Mouse (Mus musculus): ENCODE data around the gene Snn. TPM values are rescaled to one million over a fixed set of nuclear protein-coding genes. Genes with fewer than 3 reads are reported as not detected.

Snn gene
- polyA plus RNA-seq, 1 experiment from 2014 or later = 170 TPM

GRCm38 (mm10) chr16:11021403-11022112, 39.2 kb upstream of the Snn start:
- DNase-seq (ENCODE audit: low spot score) (peak; percentile 59), ATAC-seq (peak; percentile 90)
- Histone ChIP-seq H3K36me3 (ENCODE audit: control insufficient read depth, insufficient read depth, low read length) (no peaks in the 10 kb centered on the region), H3K27ac (ENCODE audit: low read depth, low read length) (no peak overlapping the region), H3K9me3 (replicated peaks; ENCODE audit: control insufficient read depth, low read length) (no peaks in the 10 kb centered on the region), H3K27me3 (replicated peaks; ENCODE audit: control insufficient read depth, insufficient read depth, low read length) (no peaks in the 10 kb centered on the region), H3K4me3 (ENCODE audit: low read depth, low read length) (no peak overlapping the region), H3K9ac (ENCODE audit: low read length) (no peak overlapping the region), H3K4me2 (ENCODE audit: low read length) (no peak overlapping the region), H3K4me1 (ENCODE audit: control insufficient read depth, insufficient read depth, low read length) (no peaks in the 10 kb centered on the region)
- 33% methylated on average over 3 of the region's 3 CpGs for WGBS

DNA sequence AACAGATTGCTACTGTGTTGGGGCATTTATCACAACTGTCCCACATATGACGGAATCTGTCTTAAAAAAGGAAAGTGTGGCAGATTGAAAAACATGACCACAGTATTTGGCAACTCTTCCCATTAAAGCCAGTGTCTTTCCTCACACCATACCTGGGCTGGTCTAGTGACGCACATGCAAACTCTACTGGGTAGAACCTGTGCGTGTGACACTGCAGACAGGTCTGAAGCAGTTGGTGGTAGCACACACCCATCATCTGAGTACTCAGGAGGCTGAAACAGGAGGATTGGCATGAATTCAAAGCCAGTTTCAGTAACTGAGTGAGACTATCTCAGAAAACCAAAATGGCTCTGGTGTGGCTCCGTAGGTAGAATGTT, 38.6 kb upstream of the Snn start:
- ATAC-seq = peak; percentile 20; the same call in 1 of the 2 replicates
- Histone ChIP-seq H3K27ac (ENCODE audit: low read depth, low read length) (no peak overlapping the region), H3K4me1 (ENCODE audit: control insufficient read depth, insufficient read depth, low read length) (no peaks in the 10 kb centered on the region)

DNA sequence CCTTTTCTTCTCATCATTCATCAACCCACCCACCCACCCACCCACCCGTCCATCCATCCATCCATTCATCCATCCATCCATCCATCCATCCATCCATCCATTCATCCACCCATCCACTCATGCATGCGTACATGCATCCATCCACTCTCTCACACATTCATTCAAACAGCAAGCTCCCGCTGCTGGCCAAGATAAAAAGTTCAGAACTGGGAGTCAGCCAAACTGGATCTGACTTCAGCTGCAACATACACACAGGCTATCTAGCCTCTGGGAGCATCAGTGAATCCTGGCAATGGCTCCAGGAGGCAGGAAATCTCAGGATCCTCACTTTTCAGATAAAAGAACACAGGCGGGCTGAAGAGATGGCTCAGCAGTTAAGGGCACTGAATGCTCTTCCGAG, 37.1 kb upstream of the Snn start:
- no peaks in the 10 kb centered on the region for H3K27me3 ChIP-seq (replicated peaks; ENCODE audit: control insufficient read depth, insufficient read depth, low read length)
- ATAC-seq (no peak), DNase-seq (ENCODE audit: low spot score) (no peak)
- no peaks in the 10 kb centered on the region for H3K36me3 ChIP-seq (ENCODE audit: control insufficient read depth, insufficient read depth, low read length)
- no peaks in the 10 kb centered on the region for H3K4me1 ChIP-seq (ENCODE audit: control insufficient read depth, insufficient read depth, low read length)
- no peak overlapping the region for H3K9ac ChIP-seq (ENCODE audit: low read length)
- no peaks in the 10 kb centered on the region for H3K9me3 ChIP-seq (replicated peaks; ENCODE audit: control insufficient read depth, low read length)
- 83% methylated on average over 5 of the region's 5 CpGs for WGBS
- H3K4me2 ChIP-seq (ENCODE audit: low read length) = no peak overlapping the region
- H3K27ac ChIP-seq (ENCODE audit: low read depth, low read length) = no peak overlapping the region
- no peak overlapping the region for H3K4me3 ChIP-seq (ENCODE audit: low read depth, low read length)

More for the DNA sequence above, 38.6 kb upstream of the Snn start:
- H3K27me3 ChIP-seq (replicated peaks; ENCODE audit: control insufficient read depth, insufficient read depth, low read length) = no peaks in the 10 kb centered on the region
- WGBS = 91% methylated on average over 4 of the region's 4 CpGs
- H3K9me3 ChIP-seq (replicated peaks; ENCODE audit: control insufficient read depth, low read length) = no peaks in the 10 kb centered on the region
- no peak for DNase-seq (ENCODE audit: low spot score)
- H3K4me2 ChIP-seq (ENCODE audit: low read length) = no peak overlapping the region
- no peak overlapping the region for H3K4me3 ChIP-seq (ENCODE audit: low read depth, low read length)
- H3K9ac ChIP-seq (ENCODE audit: low read length) = no peak overlapping the region
- no peaks in the 10 kb centered on the region for H3K36me3 ChIP-seq (ENCODE audit: control insufficient read depth, insufficient read depth, low read length)

GRCm38 (mm10) chr16:11024841-11025240, 35.9 kb upstream of the Snn start:
- no peaks in the 10 kb centered on the region for H3K27me3 ChIP-seq (replicated peaks; ENCODE audit: control insufficient read depth, insufficient read depth, low read length)
- H3K4me3 ChIP-seq (ENCODE audit: low read depth, low read length) = no peak overlapping the region
- 95% methylated on average over 3 of the region's 3 CpGs for WGBS
- H3K9ac ChIP-seq (ENCODE audit: low read length) = no peak overlapping the region
- no peaks in the 10 kb centered on the region for H3K36me3 ChIP-seq (ENCODE audit: control insufficient read depth, insufficient read depth, low read length)
- no peak for ATAC-seq
- no peaks in the 10 kb centered on the region for H3K9me3 ChIP-seq (replicated peaks; ENCODE audit: control insufficient read depth, low read length)
- no peak for DNase-seq (ENCODE audit: low spot score)
- H3K27ac ChIP-seq (ENCODE audit: low read depth, low read length) = no peak overlapping the region
- H3K4me2 ChIP-seq (ENCODE audit: low read length) = no peak overlapping the region
- no peaks in the 10 kb centered on the region for H3K4me1 ChIP-seq (ENCODE audit: control insufficient read depth, insufficient read depth, low read length)

DNA sequence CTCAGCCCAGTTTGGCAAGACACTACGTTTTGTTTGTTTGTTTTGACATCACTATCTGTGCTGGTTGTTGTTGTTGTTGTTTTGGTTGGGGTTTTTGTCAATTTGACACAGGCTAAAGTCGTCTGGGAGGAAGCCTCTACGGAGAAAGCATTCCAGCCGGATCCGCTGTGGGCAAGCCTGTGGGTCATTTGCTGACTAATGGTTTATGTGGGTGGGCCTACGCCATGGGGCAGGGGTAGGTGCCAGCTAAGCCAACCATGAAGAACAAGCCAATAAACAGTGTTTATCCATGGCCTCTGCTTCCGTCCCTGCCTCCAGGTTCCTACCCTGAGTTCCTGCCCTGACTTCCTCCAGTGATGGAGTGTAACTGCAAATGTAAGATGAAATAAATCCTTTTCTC, 32.5 kb upstream of the Snn start:
- 76% methylated on average over 7 of the region's 7 CpGs for WGBS
- H3K9ac ChIP-seq (ENCODE audit: low read length) = no peak overlapping the region
- H3K4me2 ChIP-seq (ENCODE audit: low read length) = no peak overlapping the region
- H3K4me3 ChIP-seq (ENCODE audit: low read depth, low read length) = no peak overlapping the region
- DNase-seq (ENCODE audit: low spot score) (no peak), ATAC-seq (no peak)
- no peak overlapping the region for H3K27ac ChIP-seq (ENCODE audit: low read depth, low read length)
- H3K27me3 ChIP-seq (replicated peaks; ENCODE audit: control insufficient read depth, insufficient read depth, low read length) = no peaks in the 10 kb centered on the region
- no peaks in the 10 kb centered on the region for H3K4me1 ChIP-seq (ENCODE audit: control insufficient read depth, insufficient read depth, low read length)
- H3K9me3 ChIP-seq (replicated peaks; ENCODE audit: control insufficient read depth, low read length) = no peaks in the 10 kb centered on the region
- H3K36me3 ChIP-seq (ENCODE audit: control insufficient read depth, insufficient read depth, low read length) = no peaks in the 10 kb centered on the region

DNA sequence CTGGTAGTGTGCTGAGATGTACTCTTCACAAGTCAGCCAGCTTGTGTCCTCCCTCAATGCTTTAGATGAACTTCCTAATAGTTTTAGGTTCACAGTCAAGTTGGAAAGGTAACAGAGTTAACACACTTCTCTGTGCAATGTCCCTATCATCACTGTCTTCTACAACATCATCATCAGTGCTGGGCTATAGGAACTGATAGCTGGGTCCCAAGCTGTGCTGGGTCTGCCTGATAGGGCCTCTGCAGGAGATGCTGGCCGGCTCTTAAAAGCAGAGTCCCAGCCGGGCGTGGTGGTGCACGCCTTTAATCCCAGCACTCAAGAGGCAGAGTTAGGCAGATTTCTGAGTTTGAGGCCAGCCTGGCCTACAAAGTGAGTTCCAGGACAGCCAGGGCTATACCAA, 29.9 kb upstream of the Snn start:
- Histone ChIP-seq H3K4me2 (ENCODE audit: low read length) (no peak overlapping the region), H3K27ac (ENCODE audit: low read depth, low read length) (no peak overlapping the region), H3K36me3 (ENCODE audit: control insufficient read depth, insufficient read depth, low read length) (no peaks in the 10 kb centered on the region), H3K9ac (ENCODE audit: low read length) (no peak overlapping the region), H3K4me3 (ENCODE audit: low read depth, low read length) (no peak overlapping the region), H3K27me3 (replicated peaks; ENCODE audit: control insufficient read depth, insufficient read depth, low read length) (no peaks in the 10 kb centered on the region), H3K4me1 (ENCODE audit: control insufficient read depth, insufficient read depth, low read length) (no peaks in the 10 kb centered on the region), H3K9me3 (replicated peaks; ENCODE audit: control insufficient read depth, low read length) (no peaks in the 10 kb centered on the region)
- ATAC-seq (no peak), DNase-seq (ENCODE audit: low spot score) (no peak)
- 82% methylated on average over 4 of the region's 4 CpGs for WGBS

- no peak overlapping the region for H3K4me3 ChIP-seq (ENCODE audit: low read depth, low read length)
- no peak overlapping the region for H3K9ac ChIP-seq (ENCODE audit: low read length)
- H3K27ac ChIP-seq (ENCODE audit: low read depth, low read length) = no peak overlapping the region
- no peaks in the 10 kb centered on the region for H3K9me3 ChIP-seq (replicated peaks; ENCODE audit: control insufficient read depth, low read length)
- no peaks in the 10 kb centered on the region for H3K27me3 ChIP-seq (replicated peaks; ENCODE audit: control insufficient read depth, insufficient read depth, low read length)
- WGBS = 67% methylated on average over 3 of the region's 3 CpGs
- DNase-seq (ENCODE audit: low spot score) (no peak), ATAC-seq (no peak)
- H3K4me1 ChIP-seq (ENCODE audit: control insufficient read depth, insufficient read depth, low read length) = no peaks in the 10 kb centered on the region
- H3K36me3 ChIP-seq (ENCODE audit: control insufficient read depth, insufficient read depth, low read length) = no peaks in the 10 kb centered on the region
- no peak overlapping the region for H3K4me2 ChIP-seq (ENCODE audit: low read length)
Measured at GRCm38 (mm10) chr16:11031320-11031719, 29.4 kb upstream of the Snn start.

DNA sequence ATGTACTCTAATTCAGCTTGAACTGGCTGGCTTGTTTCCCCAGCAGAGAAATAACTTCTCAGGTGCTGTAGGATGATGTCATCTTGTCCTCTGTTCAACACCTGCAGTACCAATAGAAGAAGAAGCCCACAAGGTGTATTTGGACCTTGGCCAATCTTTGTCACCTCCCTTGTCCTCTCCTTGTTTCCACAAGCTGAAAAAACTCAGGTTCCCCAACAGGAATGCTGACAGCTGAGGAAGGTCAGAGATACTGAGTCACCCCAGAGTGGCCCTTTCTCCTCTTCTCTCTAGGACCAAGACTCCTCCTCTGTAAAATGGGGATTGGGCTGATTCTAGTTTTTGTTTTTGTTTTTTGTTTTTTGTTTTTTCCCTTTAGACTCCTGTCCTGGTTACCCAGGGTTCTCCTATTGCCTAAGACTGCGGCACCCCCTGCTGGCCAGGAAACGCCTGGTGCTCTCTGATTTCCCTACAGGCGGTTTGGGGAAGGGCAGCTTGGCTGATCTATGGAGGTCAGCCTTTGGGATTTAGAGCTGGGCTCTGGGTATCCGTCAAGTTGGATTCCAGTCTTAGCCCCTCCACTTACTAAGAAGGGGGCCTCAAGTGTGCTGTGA, 26.4 kb upstream of the Snn start:
- Histone ChIP-seq H3K4me3 (ENCODE audit: low read depth, low read length) (no peak overlapping the region), H3K27me3 (replicated peaks; ENCODE audit: control insufficient read depth, insufficient read depth, low read length) (no peaks in the 10 kb centered on the region), H3K9ac (ENCODE audit: low read length) (no peak overlapping the region), H3K4me2 (ENCODE audit: low read length) (no peak overlapping the region), H3K27ac (ENCODE audit: low read depth, low read length) (no peak overlapping the region), H3K9me3 (replicated peaks; ENCODE audit: control insufficient read depth, low read length) (no peaks in the 10 kb centered on the region), H3K36me3 (ENCODE audit: control insufficient read depth, insufficient read depth, low read length) (no peaks in the 10 kb centered on the region), H3K4me1 (ENCODE audit: control insufficient read depth, insufficient read depth, low read length) (no peaks in the 10 kb centered on the region)
- ATAC-seq (peak; percentile 78), DNase-seq (ENCODE audit: low spot score) (peak; percentile 86)
- WGBS = 4% methylated on average over 4 of the region's 4 CpGs

DNA sequence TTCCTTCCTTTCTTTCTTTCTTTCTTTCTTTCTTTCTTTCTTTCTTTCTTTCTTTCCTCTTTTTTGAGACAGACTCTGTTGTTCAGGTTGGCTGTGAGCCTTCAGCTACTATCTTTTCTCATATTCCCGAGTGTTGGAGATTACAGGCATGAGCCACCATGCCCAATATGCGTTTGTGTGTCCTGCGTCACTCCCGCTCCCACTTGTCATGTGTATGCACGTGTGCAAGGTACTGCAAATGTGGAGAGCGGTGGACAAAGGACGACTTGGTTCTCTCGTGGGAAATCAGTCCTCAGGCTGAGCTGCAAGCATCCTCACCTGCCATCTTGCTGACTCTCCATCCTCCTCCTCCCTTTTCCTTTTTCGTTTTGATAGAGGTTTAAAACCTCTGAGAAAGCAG, 25.5 kb upstream of the Snn start:
- 88% methylated on average over 9 of the region's 9 CpGs for WGBS
- Histone ChIP-seq H3K36me3 (ENCODE audit: control insufficient read depth, insufficient read depth, low read length) (no peaks in the 10 kb centered on the region), H3K9ac (ENCODE audit: low read length) (no peak overlapping the region), H3K27ac (ENCODE audit: low read depth, low read length) (no peak overlapping the region), H3K27me3 (replicated peaks; ENCODE audit: control insufficient read depth, insufficient read depth, low read length) (no peaks in the 10 kb centered on the region), H3K4me1 (ENCODE audit: control insufficient read depth, insufficient read depth, low read length) (no peaks in the 10 kb centered on the region), H3K4me3 (ENCODE audit: low read depth, low read length) (no peak overlapping the region), H3K4me2 (ENCODE audit: low read length) (no peak overlapping the region), H3K9me3 (replicated peaks; ENCODE audit: control insufficient read depth, low read length) (no peaks in the 10 kb centered on the region)
- no peak for ATAC-seq
- DNase-seq (ENCODE audit: low spot score) = no peak

Data from forebrain, embryonic 14.5 days (tissue).